Mouse (Mus musculus): ENCODE measurements at regions not wholly inside any gene's neighbourhood (a gene's known extent, or its start where the extent isn't known, plus 50 kb on each side); places are given as distances from the start of the nearest gene placed in this dataset.

DNA sequence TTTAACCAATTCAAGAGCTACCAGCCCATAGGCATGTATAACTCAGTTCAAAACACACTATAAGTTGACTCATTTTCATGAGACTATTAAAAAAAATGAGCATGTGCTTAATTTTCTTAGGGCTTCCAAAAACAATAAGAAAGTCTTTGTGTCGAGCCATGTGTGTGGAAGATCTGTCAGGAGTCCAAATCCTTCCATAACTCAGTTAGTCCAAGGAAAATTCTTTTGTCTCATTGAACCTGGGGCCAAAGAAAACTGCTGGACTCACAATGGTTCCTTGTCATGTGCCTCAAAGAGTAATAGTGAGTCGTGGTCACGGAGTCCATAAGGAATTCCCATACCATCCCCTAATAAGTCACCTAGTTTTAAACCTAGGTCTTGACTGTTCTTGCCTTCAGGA lies 199.0 kb upstream of the Gm21798 start:
- DNase-seq: no peak

DNA sequence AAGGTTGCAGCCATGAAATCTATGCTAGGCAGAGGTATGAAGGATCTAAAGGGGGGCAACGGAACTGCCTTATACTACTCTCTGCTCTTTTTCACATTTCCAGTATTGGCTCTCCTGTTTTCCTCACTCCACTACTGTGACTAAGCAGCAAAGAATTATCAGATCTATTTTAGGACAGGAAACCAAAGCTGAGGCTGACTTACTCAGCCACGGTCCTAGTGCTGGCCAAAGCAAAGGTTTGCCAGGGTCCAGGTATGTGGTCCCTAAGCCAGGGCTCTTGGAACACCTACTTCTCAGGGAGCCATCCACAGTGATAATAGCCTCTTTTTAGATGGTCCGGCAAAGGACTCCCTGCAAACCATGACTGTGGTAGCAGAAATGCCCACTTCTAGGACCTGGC lies 195.6 kb upstream of the Gm21798 start:
- no peak for DNase-seq

DNA sequence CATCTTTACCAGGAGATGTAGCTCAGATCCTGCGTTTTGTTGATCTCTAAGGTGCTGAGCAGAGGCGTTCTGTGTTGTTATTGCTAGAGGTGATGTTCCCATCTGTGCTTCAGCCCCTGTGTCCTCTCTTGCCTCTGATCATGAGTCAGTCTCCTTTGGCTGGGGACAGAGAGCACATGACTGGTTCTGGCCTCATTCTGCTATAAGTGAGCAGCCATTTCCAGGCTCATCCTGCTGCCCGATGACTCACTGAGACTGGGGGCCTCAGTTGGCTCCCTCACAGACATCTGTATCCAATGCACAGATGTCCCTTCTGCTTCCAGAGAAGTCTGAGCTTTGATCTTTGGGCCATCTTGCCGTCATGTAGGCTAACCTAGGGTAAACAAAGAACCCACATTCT lies 194.9 kb upstream of the Gm21798 start:
- no peak for DNase-seq

DNA sequence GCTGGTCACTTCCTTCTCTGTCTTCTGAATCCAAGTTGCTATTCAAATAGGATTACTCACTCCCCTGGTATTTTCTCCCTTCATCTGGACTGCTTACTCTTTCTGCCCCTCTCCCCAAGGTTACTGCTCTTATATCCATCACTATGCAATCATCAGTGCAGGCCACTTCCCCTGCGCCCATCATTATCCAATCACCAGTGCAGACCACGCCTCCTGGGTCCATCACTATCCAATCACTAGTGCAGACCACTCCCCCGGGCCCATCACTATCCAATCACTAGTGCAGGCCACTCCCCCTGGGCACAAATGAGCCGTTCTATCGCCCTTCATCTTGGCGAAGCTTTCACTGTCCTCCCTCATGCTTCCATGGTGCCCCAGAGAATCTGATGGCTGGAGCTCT lies 191.1 kb upstream of the Gm21798 start:
- no peak for DNase-seq

DNA sequence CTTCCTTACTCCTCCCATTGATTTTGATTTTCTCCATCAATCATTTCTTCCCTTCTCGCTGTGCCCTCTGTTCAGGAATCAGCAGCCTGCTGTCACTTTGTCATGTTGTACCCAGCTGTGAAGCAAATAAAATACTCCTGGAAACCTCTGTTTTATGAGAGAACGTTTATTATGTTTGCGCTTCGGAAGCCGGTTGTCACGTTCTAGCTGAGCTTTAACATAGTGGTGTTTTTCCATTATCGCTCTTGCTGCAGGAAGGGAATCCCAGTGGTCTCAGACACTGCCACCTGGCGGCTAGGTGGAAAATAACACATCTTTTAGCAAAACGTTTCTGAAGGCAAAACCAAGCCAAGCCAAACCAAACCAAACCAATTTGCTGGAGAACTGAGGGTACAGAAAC lies 190.2 kb upstream of the Gm21798 start:
- peak; percentile 72 for DNase-seq
